ENCODE assay signal across 12 mouse cellular contexts in genomic region chr7:115192992-115193761, GRCm38 (mm10).
DNase-seq lines count a peak whose midpoint lies in the region; ATAC-seq lines count a peak whose summit lies in the region.
"Had no signal": no experiment of that assay in that cellular context is flagged by ENCODE, and none has a peak within 500 bp of the region (broad histone marks: within the 10 kb centered on the region; RNA-seq: fewer than 3 reads in every experiment).

No protein-coding gene starts in this region.

- H3K27ac ChIP-seq in forebrain, embryonic 10.5 days = 0 out of 2 replicates have a peak overlapping the region, but pooled peaks have one; percentile 31
- H3K27ac ChIP-seq in kidney, embryonic 14.5 days (ENCODE audit: low read depth, low read length) = no peak overlapping the region

- H3K4me1 ChIP-seq in forebrain, embryonic 10.5 days = peaks cover 19% of the 10 kb centered on the region
- no peaks in the 10 kb centered on the region for H3K4me1 ChIP-seq in kidney, embryonic 14.5 days (ENCODE audit: control insufficient read depth, insufficient read depth, low read length)
- H3K4me1 ChIP-seq: megakaryocyte, embryonic 14.5 days had no signal

- H3K36me3 ChIP-seq in forebrain, embryonic 10.5 days (replicated peaks) = no peaks in the 10 kb centered on the region
- no peaks in the 10 kb centered on the region for H3K36me3 ChIP-seq in kidney, embryonic 14.5 days (ENCODE audit: control insufficient read depth, insufficient read depth, low read length)

- peaks cover 98% of the 10 kb centered on the region for H3K27me3 ChIP-seq in forebrain, embryonic 10.5 days (ENCODE audit: poor library complexity, severe bottlenecking)
- H3K27me3 ChIP-seq in kidney, embryonic 14.5 days (ENCODE audit: control insufficient read depth, insufficient read depth, low read length) = no peaks in the 10 kb centered on the region

- H3K4me3 ChIP-seq in forebrain, embryonic 10.5 days = no peak overlapping the region
- H3K4me3 ChIP-seq in kidney, embryonic 14.5 days (ENCODE audit: low read length) = no peak overlapping the region
- H3K4me3 ChIP-seq: megakaryocyte, embryonic 14.5 days had no signal

- no peak overlapping the region for H3K4me2 ChIP-seq in kidney, embryonic 14.5 days (replicated peaks; ENCODE audit: low read depth, low read length)

- DNase-seq in lung, postnatal 10 days = peak; percentile 5
- no peak for DNase-seq in lung, adult 18-20 months
- peak; percentile 53 for DNase-seq in forebrain, embryonic 10.5 days (ENCODE audit: extremely low spot score, low spot score)
- DNase-seq in mesoderm, embryonic 11.5 days (ENCODE audit: low read depth, low spot score) = peak; percentile 2
- DNase-seq in retina, postnatal 7 days (ENCODE audit: low read depth, low spot score) = peak; percentile 62
- DNase-seq in cerebellum, postnatal 4 days (ENCODE audit: low spot score in 2 of 2) = no peak
- no peak for DNase-seq in gastrocnemius, adult 8-10 months (ENCODE audit: low spot score in 2 of 2)
- DNase-seq: adrenal gland, postnatal 14 days; cerebellum, adult 8-10 months; gastrocnemius, postnatal 25 days had no signal

- WGBS in forebrain, embryonic 10.5 days = 5% methylated on average over 9 of the region's 9 CpGs
- 18% methylated on average over 9 of the region's 9 CpGs for WGBS in kidney, embryonic 14.5 days

- no peaks in the 10 kb centered on the region for H3K9me3 ChIP-seq in forebrain, embryonic 10.5 days
- H3K9me3 ChIP-seq in kidney, embryonic 14.5 days (ENCODE audit: control insufficient read depth, low read length) = no peaks in the 10 kb centered on the region
- H3K9me3 ChIP-seq: megakaryocyte, embryonic 14.5 days had no signal

- H3K9ac ChIP-seq in kidney, embryonic 14.5 days (ENCODE audit: low read depth, low read length) = no peak overlapping the region

- no peak; the same call in 1 of the 2 replicates for ATAC-seq in kidney, embryonic 14.5 days (ENCODE audit: low FRiP score, low TSS enrichment)

Comparison
In these comparisons a context has a peak if more than half of its experiments do, and no peak if none do; other contexts are left out.
1. DNase-seq: peak in lung, postnatal 10 days (single experiment), forebrain, embryonic 10.5 days (single experiment), mesoderm, embryonic 11.5 days (single experiment) and retina, postnatal 7 days (single experiment); none in lung, adult 18-20 months (0 of 2), cerebellum, postnatal 4 days (0 of 2) and gastrocnemius, adult 8-10 months (0 of 2).